Mouse (Mus musculus) Patski (cell line): ENCODE measurements around the gene Bcor. TPM values are rescaled to one million over a fixed set of nuclear protein-coding genes. Genes with fewer than 3 reads are reported as not detected.

Source experiments
- ATAC-seq: fragments of 100-300 bp; one replicate; pipeline ENCODE4 v1.8.0; 2021
- CTCF ChIA-PET: fragments of 350-600 bp; sonication (Branson Sonifier 250); formaldehyde crosslinking; loops from one replicate; lab custom pipeline; 2022; ENCODE audit warnings: inconsistent platforms; lab: Charles Lee
- POLR2A ChIA-PET: fragments of 350-600 bp; sonication (Branson Sonifier 250); formaldehyde crosslinking; loops from one replicate; lab custom pipeline; 2022; ENCODE audit warnings: antibody characterized with exemption, inconsistent platforms; lab: Charles Lee
- DNase-seq: peaks from one replicate; pipeline ENCODE4 v3.0.0-alpha.2; 2011; ENCODE audit warnings: low read depth, low spot score
- H3K27me3 ChIP-seq: fragments of 371-371 bp; one replicate; pipeline ENCODE4 v1.5.1; 2021
- CTCF ChIP-seq: fragments of 100-300 bp; IDR thresholded peaks from one replicate; pipeline ENCODE4 v1.5.1; 2021
- in situ Hi-C: fragments of 300-500 bp; cut with MboI; formaldehyde crosslinking; loops from 3 replicates; pipeline ENCODE4 v1.11.1; 2018; ENCODE audit warnings: low pct_unique_long_range_greater_than_20kb, mixed read lengths
- polyA plus RNA-seq: library from polyadenylated mRNA; unstranded; gene quantifications from one replicate; pipeline ENCODE4 v1.2.3, GENCODE M21; 2021

Gene Bcor
- 19.8 TPM for polyA plus RNA-seq

DNA sequence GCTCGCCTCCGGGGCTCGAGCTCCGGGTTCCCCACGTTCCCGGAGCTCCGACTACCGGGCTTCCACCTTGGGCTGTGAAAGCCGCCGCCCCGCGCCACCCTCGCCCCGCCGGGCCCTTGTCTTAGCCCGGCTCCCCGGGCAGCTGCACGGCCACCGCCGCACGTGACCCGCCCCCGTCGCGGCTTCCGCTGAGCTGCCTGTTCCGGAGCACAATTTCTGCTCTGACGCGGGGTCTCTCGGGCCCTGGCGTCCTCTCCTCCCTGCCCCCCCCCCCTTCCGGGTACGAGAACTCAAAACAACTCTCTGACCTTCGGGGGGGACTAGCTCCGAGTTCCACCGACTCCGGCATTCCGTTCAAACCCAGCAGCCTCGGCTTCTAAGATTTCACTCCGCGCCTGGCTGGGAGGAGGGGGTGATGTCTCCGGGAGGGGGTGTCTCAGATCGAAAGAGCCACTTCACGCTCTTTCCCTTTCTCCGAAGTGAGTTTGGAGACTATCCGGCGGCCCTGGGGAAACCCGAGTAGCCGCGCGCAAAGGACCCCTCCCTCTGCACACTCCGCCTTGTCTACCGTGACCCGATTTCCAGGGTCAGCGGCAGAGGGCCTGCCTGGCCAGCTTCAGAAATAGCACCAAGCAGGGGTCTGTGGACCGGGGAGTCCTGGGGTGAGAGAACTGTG is at the start of gene Bcor:
Gene Bcor, minus strand, starts transcription at position 375 of the 676 bp plus-strand sequence.
- no peak for TF ChIP-seq CTCF
- DNase-seq: no peak
- in situ Hi-C loops: no loop called here
- ATAC-seq: peak; percentile 42
- peaks cover 18% of the 10 kb centered on the region for H3K27me3 ChIP-seq
- ChIA-PET POLR2A (interaction anchor here (1.1 kb wide), 1 partner anchor 50 kb away, joined by 3 read pairs; no protein-coding TSS in a partner anchor), CTCF (no interaction called here)

GRCm38 (mm10) chrX:12202951-12203350 is 42.8 kb upstream of the Bcor start:
- peaks cover 3% of the 10 kb centered on the region for H3K27me3 ChIP-seq
- ChIA-PET POLR2A (no interaction called here), CTCF (no interaction called here)
- no peak for TF ChIP-seq CTCF
- in situ Hi-C loops: no loop called here
- no peak for ATAC-seq
- no peak for DNase-seq

DNA sequence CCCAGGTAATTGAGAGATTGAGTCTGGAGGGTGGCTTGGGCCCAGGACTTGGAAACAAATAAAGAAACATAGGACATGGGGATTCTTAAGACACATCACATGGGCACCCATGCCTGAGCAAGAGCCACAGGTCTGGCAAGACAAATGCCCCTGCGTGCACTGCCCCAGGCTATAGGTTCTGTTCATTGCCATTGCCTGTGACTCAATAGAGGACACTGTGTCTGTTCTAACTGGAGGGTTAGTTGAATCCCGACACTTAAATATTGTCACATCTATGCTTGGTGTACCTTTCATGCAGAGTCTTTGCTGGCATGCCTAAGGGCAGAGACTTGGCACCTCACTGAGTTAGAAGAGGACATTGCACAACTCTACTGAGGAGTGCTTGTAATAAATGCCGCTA is 41.0 kb upstream of the Bcor start:
- ATAC-seq (no peak), DNase-seq (no peak)
- POLR2A ChIA-PET: no interaction called here
- H3K27me3 ChIP-seq: peaks cover 3% of the 10 kb centered on the region
- TF ChIP-seq CTCF: no peak
- in situ Hi-C loops: no loop called here
- CTCF ChIA-PET: no interaction called here

- POLR2A ChIA-PET: no interaction called here
- no peak for TF ChIP-seq CTCF
- in situ Hi-C loops: no loop called here
- no peak for DNase-seq
- no peak for ATAC-seq
- H3K27me3 ChIP-seq: peaks cover 9% of the 10 kb centered on the region
- CTCF ChIA-PET: no interaction called here
These were observed 35.2 kb upstream of the Bcor start for GRCm38 (mm10) chrX:12195234-12195919.

- no peak for ATAC-seq
- ChIA-PET CTCF (no interaction called here), POLR2A (no interaction called here)
- in situ Hi-C loops: no loop called here
- peaks cover 6% of the 10 kb centered on the region for H3K27me3 ChIP-seq
- TF ChIP-seq CTCF: no peak
- no peak for DNase-seq
These were observed 32.2 kb upstream of the Bcor start for GRCm38 (mm10) chrX:12192343-12192742.

GRCm38 (mm10) chrX:12189511-12189910 is 29.4 kb upstream of the Bcor start:
- ChIA-PET CTCF (no interaction called here), POLR2A (no interaction called here)
- in situ Hi-C loops: no loop called here
- no peak for ATAC-seq
- peaks cover 6% of the 10 kb centered on the region for H3K27me3 ChIP-seq
- DNase-seq: no peak
- no peak for TF ChIP-seq CTCF

- POLR2A ChIA-PET: no interaction called here
- no peaks in the 10 kb centered on the region for H3K27me3 ChIP-seq
These were observed 15.2 kb upstream of the Bcor start for GRCm38 (mm10) chrX:12175198-12175960.

GRCm38 (mm10) chrX:12170128-12170527 is 10.0 kb upstream of the Bcor start:
- ChIA-PET POLR2A (no interaction called here), CTCF (interaction anchor here (1.3 kb wide), 1 partner anchor 18 kb away, joined by 3 read pairs; no protein-coding TSS in a partner anchor)
- no peak for DNase-seq
- in situ Hi-C loops: no loop called here
- H3K27me3 ChIP-seq: no peaks in the 10 kb centered on the region
- ATAC-seq: no peak
- TF ChIP-seq CTCF: no peak

More at GRCm38 (mm10) chrX:12175198-12175960, 15.2 kb upstream of the Bcor start:
- DNase-seq (peak; percentile 22), ATAC-seq (no peak)
- CTCF ChIA-PET: no interaction called here
- in situ Hi-C loops: no loop called here
- TF ChIP-seq CTCF: no peak

DNA sequence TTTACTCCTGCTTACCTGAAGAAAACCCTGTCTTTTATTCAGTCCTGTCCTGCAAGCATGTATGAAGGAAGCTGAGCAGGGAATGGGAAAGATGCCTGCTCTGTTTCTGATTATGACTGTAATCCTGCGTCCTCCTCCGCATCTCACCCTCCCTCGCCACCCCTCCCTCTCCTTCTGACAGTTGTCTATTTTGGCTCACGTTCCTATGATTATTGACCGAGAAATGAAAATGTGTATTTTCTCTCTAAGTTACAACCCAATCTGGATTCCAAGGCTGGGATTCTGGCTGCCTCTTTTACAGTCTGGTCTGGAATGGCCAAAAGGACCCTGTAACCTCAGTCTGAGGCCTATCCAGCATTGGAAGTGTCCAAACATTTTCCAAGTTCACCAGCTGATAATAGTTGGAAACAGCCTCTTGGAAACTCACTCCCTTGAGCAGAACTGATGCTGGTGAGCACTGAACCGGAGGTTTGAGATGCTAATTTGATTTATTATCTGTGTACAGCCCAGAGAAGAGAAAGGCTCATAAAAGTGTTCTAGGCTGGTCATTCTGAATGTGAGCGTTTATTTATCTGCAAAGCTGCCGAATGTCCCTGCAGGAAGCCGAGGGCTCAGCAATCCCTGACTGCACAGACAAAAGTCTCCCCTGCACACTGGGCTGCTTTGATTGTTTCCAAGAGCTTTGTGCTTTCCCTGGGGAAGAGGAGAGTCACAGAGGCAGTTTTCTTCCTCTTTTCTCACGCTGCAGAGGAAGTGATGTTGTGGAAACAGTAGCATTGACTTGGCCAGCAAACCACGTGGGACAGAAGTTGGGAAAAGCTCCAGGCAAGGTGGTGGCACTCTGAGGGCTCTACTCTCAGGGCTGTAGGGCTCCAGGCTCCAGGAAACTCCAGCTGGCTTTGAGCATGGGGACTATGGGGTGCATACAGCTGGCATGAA is 4.7 kb upstream of the Bcor start:
- DNase-seq: no peak
- no peaks in the 10 kb centered on the region for H3K27me3 ChIP-seq
- no peak for ATAC-seq
- ChIA-PET CTCF (no interaction called here), POLR2A (no interaction called here)
- TF ChIP-seq CTCF: no peak
- in situ Hi-C loops: no loop called here

DNA sequence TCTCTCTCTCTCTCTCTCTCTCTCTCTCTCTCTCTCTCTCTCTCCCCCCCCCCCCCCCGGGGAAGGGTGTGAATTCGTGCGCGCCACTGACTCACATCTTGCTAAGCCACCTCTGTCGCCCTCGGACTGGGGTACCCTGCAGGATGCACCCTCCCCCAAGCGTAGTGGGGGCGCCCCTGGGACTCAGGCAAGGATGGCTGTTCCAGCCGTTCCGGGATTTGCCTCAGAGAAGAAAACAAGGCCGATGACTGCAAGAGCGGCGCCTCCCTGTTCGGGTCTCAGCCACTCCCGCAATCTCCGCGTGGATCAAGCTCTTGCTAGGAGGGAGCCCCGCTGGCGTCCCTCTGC is 647 bp downstream of the Bcor start:
- no peak for DNase-seq

More for the DNA sequence above, 647 bp downstream of the Bcor start:
- CTCF ChIA-PET: no interaction called here
- ATAC-seq: no peak
- no peak for TF ChIP-seq CTCF
- in situ Hi-C loops: no loop called here
- peaks cover 18% of the 10 kb centered on the region for H3K27me3 ChIP-seq
- POLR2A ChIA-PET: interaction anchor here (1.1 kb wide), 1 partner anchor 50 kb away, joined by 3 read pairs; no protein-coding TSS in a partner anchor
